Mouse (Mus musculus) MEL (cell line): ENCODE measurements around the gene Eif5b.

ENCODE experiments used
- CHD2 ChIP-seq: IDR thresholded peaks from 2 replicates; pipeline ENCODE4 v1.6.1; 2011; ENCODE audit warnings: low read length, improper control_type of control experiment
- CTCF ChIP-seq, 3 experiments: IDR thresholded peaks in 2 of 3; conservative IDR thresholded peaks in 1 of 3; 2 replicates each; pipeline ENCODE4 v1.5.1; 2011 to 2012; ENCODE audit warnings: low read length in 3 of 3, low read depth in 2 of 3, mild to moderate bottlenecking in 2 of 3, improper control_type of control experiment in 1 of 3, inconsistent platforms in 1 of 3, mixed read lengths in 1 of 3, moderate library complexity in 1 of 3; ENCODE audit not compliant: control insufficient read depth in 1 of 3, insufficient read depth in 1 of 3, poor library complexity in 1 of 3, severe bottlenecking in 1 of 3
- EP300 ChIP-seq, 2 experiments: IDR thresholded peaks; 2 replicates each; pipeline ENCODE4 v1.6.1; 2011; ENCODE audit warnings: improper control_type of control experiment in 2 of 2, low read length in 2 of 2, low read depth in 1 of 2, mild to moderate bottlenecking in 1 of 2
- POLR2A ChIP-seq, 2 experiments: IDR thresholded peaks; 2 replicates each; pipeline ENCODE4 v1.6.1; 2011 to 2012; ENCODE audit warnings: low read length in 2 of 2, mild to moderate bottlenecking in 2 of 2, control low read depth in 1 of 2, improper control_type of control experiment in 1 of 2, low read depth in 1 of 2, moderate library complexity in 1 of 2; ENCODE audit not compliant: control insufficient read depth in 1 of 2, insufficient read depth in 1 of 2, poor library complexity in 1 of 2

DNA sequence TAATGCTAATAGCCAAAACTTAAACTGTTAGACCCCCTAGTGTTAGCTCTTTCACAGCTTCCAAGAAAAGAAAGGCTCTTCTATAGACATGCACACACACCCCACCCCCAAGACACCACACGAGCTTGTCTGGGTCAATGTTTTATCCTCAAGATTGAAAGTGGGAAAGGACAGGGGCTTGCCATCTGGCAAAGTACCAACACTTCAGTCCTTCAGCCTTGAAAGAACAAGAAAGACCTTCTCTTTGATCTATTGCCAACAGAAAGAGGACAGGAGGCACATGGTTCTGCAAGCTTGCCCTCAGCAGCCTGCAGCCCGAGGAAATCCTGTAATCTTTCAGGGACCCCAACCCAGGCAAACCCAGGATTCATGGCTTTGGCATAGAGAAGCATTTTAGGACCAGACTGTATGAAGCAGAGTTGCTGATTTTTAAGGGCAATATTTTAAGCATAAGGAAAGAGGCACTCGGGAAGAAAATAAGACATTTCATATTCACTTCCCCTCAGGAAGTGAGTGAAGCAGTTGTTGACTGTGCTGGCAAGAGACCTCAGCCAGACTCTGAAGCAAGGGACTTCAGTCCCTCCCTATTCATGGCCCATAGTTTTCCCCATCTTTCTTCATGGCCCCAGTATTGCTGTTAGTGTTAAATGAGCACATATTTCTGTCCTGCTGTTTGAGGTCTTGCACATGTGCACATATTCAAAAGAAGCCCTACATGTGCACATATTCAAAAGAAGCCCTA is 40.9 kb upstream of the Eif5b start:
- no peak for TF ChIP-seq POLR2A (IDR thresholded peaks at IDR 0.05; ENCODE audit: control insufficient read depth in 1 of 2, insufficient read depth in 1 of 2, low read depth in 1 of 2, low read length in 2 of 2, poor library complexity in 1 of 2)
- no peak for TF ChIP-seq EP300 (IDR thresholded peaks at IDR 0.05; ENCODE audit: low read depth in 1 of 2, low read length in 2 of 2)
- no peak for TF ChIP-seq CTCF (IDR thresholded peaks at IDR 0.05 in 2 of 3, conservative IDR thresholded peaks at IDR 0.05 in 1 of 3; ENCODE audit: control insufficient read depth in 1 of 3, insufficient read depth in 1 of 3, low read depth in 2 of 3, low read length in 3 of 3, poor library complexity in 1 of 3, severe bottlenecking in 1 of 3)
- TF ChIP-seq CHD2 = no peak
